8 mouse cellular contexts compared by ENCODE assay signal in genomic region chr11:60256176-60256681, GRCm38 (mm10). TPM values are rescaled to one million over a fixed set of nuclear protein-coding genes. Genes with fewer than 3 reads are reported as not detected.
DNase-seq lines count a peak whose midpoint lies in the region; ATAC-seq lines count a peak whose summit lies in the region.

No protein-coding gene starts in this region.

- peak; percentile 47 to 78 for DNase-seq in adrenal gland, adult (ENCODE audit: inconsistent age in 2 of 2, low spot score in 1 of 2)
- DNase-seq in adrenal gland, adult 8-10 months = no peak
- no peak for DNase-seq in lung, postnatal 36 days
- peak; percentile 42 to 62 for DNase-seq in frontal cortex, postnatal 10 days (ENCODE audit: low spot score in 2 of 2)
- peak; percentile 48 for DNase-seq in layer of hippocampus, adult 9-10 months (ENCODE audit: low spot score)
- no peak for DNase-seq in thymus, postnatal 10 days (ENCODE audit: low spot score in 2 of 2)
- DNase-seq in spleen, postnatal 14 days (ENCODE audit: low spot score in 2 of 2) = no peak

- no peak overlapping the region for H3K4me2 ChIP-seq in lung, embryonic 15.5 days

- H3K4me3 ChIP-seq in lung, embryonic 15.5 days = no peak overlapping the region

- H3K27ac ChIP-seq in lung, embryonic 15.5 days = 0 out of 2 replicates have a peak overlapping the region, but pooled peaks have one; percentile 4

- H3K9me3 ChIP-seq in lung, embryonic 15.5 days = no peaks in the 10 kb centered on the region

- no peak overlapping the region for H3K9ac ChIP-seq in lung, embryonic 15.5 days

- H3K4me1 ChIP-seq in lung, embryonic 15.5 days = peaks cover 26% of the 10 kb centered on the region

- no peaks in the 10 kb centered on the region for H3K36me3 ChIP-seq in lung, embryonic 15.5 days

- WGBS in lung, embryonic 15.5 days = 40% methylated on average over 6 of the region's 6 CpGs

- ATAC-seq in lung, embryonic 15.5 days (ENCODE audit: borderline replicate concordance, extremely low read depth, low FRiP score, low TSS enrichment) = peak; percentile 39; the same call in 1 of the 2 replicates

- no peaks in the 10 kb centered on the region for H3K27me3 ChIP-seq in lung, embryonic 15.5 days

RNA-seq across cellular contexts. Expression of gene Srebf1, which starts 33.8 kb away (rescaled TPM):
- total RNA-seq in adrenal gland, adult 8-10 months (2022) = 100 to 1,000 TPM; 165 to 367 (median 213) TPM
- 74.3 and 76.8 TPM in 2 replicates for polyA plus RNA-seq in lung, embryonic 15.5 days (2015; fragmentation: Nextera tagmentation; extraction: Ambion mirVana)

Comparison
In these comparisons a context has a peak if more than half of its experiments do, and no peak if none do; other contexts are left out.
1. DNase-seq: peak in adrenal gland, adult (2 of 2), frontal cortex, postnatal 10 days (2 of 2) and layer of hippocampus, adult 9-10 months (single experiment); none in adrenal gland, adult 8-10 months (single experiment), lung, postnatal 36 days (single experiment), thymus, postnatal 10 days (0 of 2) and spleen, postnatal 14 days (0 of 2).